Mouse (Mus musculus) erythroblast, embryonic 14.5 days (primary cell): ENCODE results near the gene Plpp2.

Experiments used
- GATA1 ChIP-seq: IDR thresholded peaks from 2 replicates; pipeline ENCODE4 v1.6.1; 2012; ENCODE audit warnings: low read length, inconsistent platforms, mixed read lengths
- TAL1 ChIP-seq: IDR thresholded peaks from 3 replicates; pipeline ENCODE4 v1.6.1; 2012; ENCODE audit warnings: low read length, inconsistent platforms, mixed read lengths

DNA sequence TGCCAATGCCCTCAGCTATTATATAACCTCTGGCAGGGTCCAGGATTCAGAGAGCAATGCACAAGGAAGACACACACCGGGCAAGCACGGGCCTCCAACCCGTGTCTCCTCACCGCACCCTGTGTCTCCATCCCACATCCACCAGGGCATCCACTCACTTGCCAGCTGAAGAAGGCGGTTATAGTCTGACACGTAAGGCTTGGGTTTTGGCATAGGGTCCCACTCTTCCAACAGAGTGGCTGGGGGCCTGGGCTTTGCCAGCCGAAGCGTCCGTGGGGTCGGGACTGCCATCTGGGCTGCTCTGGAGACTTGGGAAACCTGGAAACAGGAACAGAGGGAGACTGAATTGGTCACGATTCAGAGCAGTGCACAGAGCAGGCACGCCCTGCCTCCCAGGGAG is 46.2 kb upstream of the Plpp2 start:
- TF ChIP-seq GATA1 (no peak), TAL1 (no peak)
